Mouse (Mus musculus): ENCODE data around the gene Arid2. TPM values are rescaled to one million over a fixed set of nuclear protein-coding genes. Genes with fewer than 3 reads are reported as not detected.

The Arid2 gene
- polyA plus RNA-seq, 1 experiment from 2014 or later, result 33.1 TPM

GRCm38 (mm10) chr15:96446785-96447184 lies 159.5 kb downstream of the Arid2 start:
- Histone ChIP-seq H3K4me3 (no peak overlapping the region), H3K27me3 (no peaks in the 10 kb centered on the region), H3K4me1 (no peaks in the 10 kb centered on the region), H3K9ac (no peak overlapping the region), H3K4me2 (replicated peaks) (no peak overlapping the region), H3K9me3 (no peaks in the 10 kb centered on the region), H3K36me3 (peaks cover 45% of the 10 kb centered on the region), H3K27ac (no peak overlapping the region)
- ATAC-seq (ENCODE audit: insufficient number of reproducible peaks, insufficient read depth, low FRiP score, low TSS enrichment), result no peak
- 81% methylated on average over 10 of the region's 10 CpGs for WGBS

GRCm38 (mm10) chr15:96448656-96449299 lies 161.5 kb downstream of the Arid2 start:
- no peaks in the 10 kb centered on the region for H3K9me3 ChIP-seq
- WGBS, result 91% methylated on average over 7 of the region's 7 CpGs

GRCm38 (mm10) chr15:96453346-96453745 lies 166.0 kb downstream of the Arid2 start:
- peaks cover 5% of the 10 kb centered on the region for H3K4me1 ChIP-seq
- H3K36me3 ChIP-seq, result peaks cover 26% of the 10 kb centered on the region
- ATAC-seq (ENCODE audit: insufficient number of reproducible peaks, insufficient read depth, low FRiP score, low TSS enrichment), result no peak
- WGBS, result 93% methylated on average over 1 of the region's 1 CpGs
- H3K27me3 ChIP-seq, result no peaks in the 10 kb centered on the region
- H3K27ac ChIP-seq, result no peak overlapping the region
- H3K4me3 ChIP-seq, result no peak overlapping the region
- no peak overlapping the region for H3K4me2 ChIP-seq (replicated peaks)
- no peaks in the 10 kb centered on the region for H3K9me3 ChIP-seq
- no peak overlapping the region for H3K9ac ChIP-seq

More at GRCm38 (mm10) chr15:96448656-96449299, 161.5 kb downstream of the Arid2 start:
- ATAC-seq (ENCODE audit: insufficient number of reproducible peaks, insufficient read depth, low FRiP score, low TSS enrichment), result no peak
- Histone ChIP-seq H3K27me3 (no peaks in the 10 kb centered on the region), H3K4me1 (no peaks in the 10 kb centered on the region), H3K4me3 (no peak overlapping the region), H3K4me2 (replicated peaks) (no peak overlapping the region), H3K9ac (no peak overlapping the region), H3K36me3 (peaks cover 40% of the 10 kb centered on the region), H3K27ac (no peak overlapping the region)

Small RNA genes within 50 kb of the gene (microRNA-seq; reads per million reads assigned to microRNA genes)
- not detected for gene Gm25397

Other genes starting within 250 kb of the Arid2 start
- gene Scaf11, start 173.3 kb downstream of the Arid2 start, polyA plus RNA-seq (2016; fragmentation: Nextera tagmentation; extraction: Ambion mirVana), result 114 and 120 TPM in 2 replicates

All from embryonic facial prominence, embryonic 12.5 days (tissue).